Mouse (Mus musculus) embryonic facial prominence, embryonic 14.5 days (tissue): ENCODE measurements around the gene Grk6. TPM values are rescaled to one million over a fixed set of nuclear protein-coding genes. Genes with fewer than 3 reads are reported as not detected.

Experiments
- ATAC-seq: fragments of 200-750 bp; cut with Nextera tagmentation; 2 replicates; pipeline ENCODE4 v1.8.0; 2017; ENCODE audit warnings: low read depth, moderate number of reproducible peaks, moderate TSS enrichment
- DNase-seq: peaks from one replicate; pipeline ENCODE4 v3.0.0-alpha.2; 2015; ENCODE audit warnings: low spot score
- H3K27ac ChIP-seq: fragments of 300-500 bp; sonication (generic); replicated peaks from 2 replicates; pipeline ENCODE4 v1.5.1; 2014; ENCODE audit warnings: low read depth, mild to moderate bottlenecking, low read length, moderate library complexity
- H3K27me3 ChIP-seq: fragments of 300-500 bp; sonication (generic); replicated peaks from 2 replicates; pipeline ENCODE4 v1.6.1; 2014; ENCODE audit warnings: low read length; ENCODE audit not compliant: control insufficient read depth, insufficient read depth
- H3K36me3 ChIP-seq: fragments of 300-500 bp; sonication (generic); 2 replicates; pipeline ENCODE4 v1.6.1; 2014; ENCODE audit warnings: low read length, mixed read lengths; ENCODE audit not compliant: control insufficient read depth, insufficient read depth
- H3K4me1 ChIP-seq: fragments of 300-500 bp; sonication (generic); 2 replicates; pipeline ENCODE4 v1.6.1; 2014; ENCODE audit warnings: antibody characterized with exemption, low read length; ENCODE audit not compliant: control insufficient read depth, insufficient read depth
- H3K4me2 ChIP-seq: fragments of 300-500 bp; sonication (generic); 2 replicates; pipeline ENCODE4 v1.6.1; 2014; ENCODE audit warnings: low read depth, mild to moderate bottlenecking, low read length, moderate library complexity, mixed read lengths
- H3K4me3 ChIP-seq: fragments of 300-500 bp; sonication (generic); 2 replicates; pipeline ENCODE4 v1.5.1; 2014; ENCODE audit warnings: low read depth, mild to moderate bottlenecking, low read length
- H3K9ac ChIP-seq: fragments of 300-500 bp; sonication (generic); 2 replicates; pipeline ENCODE4 v1.6.1; 2014; ENCODE audit warnings: low read depth, mild to moderate bottlenecking, low read length, moderate library complexity, mixed read lengths
- H3K9me3 ChIP-seq: fragments of 300-500 bp; sonication (generic); 2 replicates; pipeline ENCODE4 v1.6.1; 2016; ENCODE audit warnings: low read length; ENCODE audit not compliant: control insufficient read depth
- WGBS: fragments of 180-500 bp; shearing (Covaris S2); extraction: QIAGEN DNeasy Blood & Tissue Kit; methylation state at CpG from one replicate; pipeline ENCODE4 v1.1.7; 2014; 5-methylcytosine and 5-hydroxymethylcytosine counted together
- microRNA-seq: library from miRNA; unstranded; fragments of <30 nt; microRNA quantifications from one replicate; pipeline ENCODE4, GENCODE M21; 2016; ENCODE audit warnings: borderline number of aligned reads
- polyA plus RNA-seq: library from polyadenylated mRNA; unstranded; fragments of >200 nt; fragmentation: Nextera tagmentation; extraction: Ambion mirVana; gene quantifications from 2 replicates; pipeline ENCODE4 v1.2.1, GENCODE M21; 2014

Gene Grk6
- polyA plus RNA-seq, 1 experiment from 2014 or later, result 44.0 TPM

GRCm38 (mm10) chr13:55510332-55510667 is 65.4 kb downstream of the Grk6 start:
- peak overlapping the region; percentile 79 for H3K27ac ChIP-seq
- no peaks in the 10 kb centered on the region for H3K27me3 ChIP-seq
- WGBS, result 34% methylated on average over 3 of the region's 3 CpGs
- H3K4me2 ChIP-seq, result peak overlapping the region; percentile 80
- no peaks in the 10 kb centered on the region for H3K9me3 ChIP-seq
- ATAC-seq (0 out of 2 replicates have a peak, but pooled peaks have one; percentile 0), DNase-seq (peak; percentile 39)
- H3K36me3 ChIP-seq, result peaks cover 52% of the 10 kb centered on the region
- H3K4me3 ChIP-seq, result no peak overlapping the region
- peaks cover 23% of the 10 kb centered on the region for H3K4me1 ChIP-seq
- H3K9ac ChIP-seq, result peak overlapping the region; percentile 17; the same call in 1 of the 2 replicates

Small RNAs within 50 kb of the gene (microRNA-seq; reads per million reads assigned to microRNA genes)
- gene Mir6943, result not detected
- 22.9 reads per million, percentile 35 among the genes with 10 or more reads in this experiment for gene Mir6944
- gene Mir6945, result 1.5 reads per million

Other genes with a start within 250 kb of the Grk6 start
- gene Nsd1, start 235.3 kb upstream of the Grk6 start, polyA plus RNA-seq, result 55.0 and 58.7 TPM in 2 replicates
- 413 and 451 TPM in 2 replicates for gene Prelid1, start 124.6 kb upstream of the Grk6 start, polyA plus RNA-seq
- 92.1 and 102 TPM in 2 replicates for gene Rab24, start 123.1 kb upstream of the Grk6 start, polyA plus RNA-seq
- gene Mxd3, start 115.2 kb upstream of the Grk6 start, polyA plus RNA-seq, result 36.0 and 39.4 TPM in 2 replicates
- 102 and 105 TPM in 2 replicates for gene Lman2, start 82.3 kb upstream of the Grk6 start, polyA plus RNA-seq
- 1.3 and 3.3 TPM in 2 replicates for gene Rgs14, start 75.3 kb upstream of the Grk6 start, polyA plus RNA-seq
- gene Slc34a1, start 46.9 kb upstream of the Grk6 start, polyA plus RNA-seq, result not detected in 2 replicates
- 0.70 TPM in 1 of 2 replicates, not detected in the other for gene Pfn3, start 29.8 kb upstream of the Grk6 start, polyA plus RNA-seq
- gene F12, start 18.3 kb upstream of the Grk6 start, polyA plus RNA-seq, result not detected in 2 replicates
- gene Prr7, start 19.2 kb downstream of the Grk6 start, polyA plus RNA-seq, result 1.9 and 2.7 TPM in 2 replicates
- gene Dbn1, start 43.0 kb downstream of the Grk6 start, polyA plus RNA-seq, result 141 and 167 TPM in 2 replicates
- 194 and 204 TPM in 2 replicates for gene Pdlim7, start 68.6 kb downstream of the Grk6 start, polyA plus RNA-seq
- gene Dok3, start 84.2 kb downstream of the Grk6 start, polyA plus RNA-seq, result 2.5 and 3.8 TPM in 2 replicates
- 56.6 and 69.5 TPM in 2 replicates for gene Ddx41, start 91.6 kb downstream of the Grk6 start, polyA plus RNA-seq
- gene Fam193b, start 126.0 kb downstream of the Grk6 start, polyA plus RNA-seq, result 30.5 and 32.1 TPM in 2 replicates
- 66.2 and 85.4 TPM in 2 replicates for gene Tmed9, start 128.7 kb downstream of the Grk6 start, polyA plus RNA-seq
- 9.3 and 10.3 TPM in 2 replicates for gene B4galt7, start 154.8 kb downstream of the Grk6 start, polyA plus RNA-seq
- gene Caml, start 177.9 kb downstream of the Grk6 start, polyA plus RNA-seq, result 57.7 and 59.8 TPM in 2 replicates
- gene Ddx46, start 190.0 kb downstream of the Grk6 start, polyA plus RNA-seq, result 32.0 and 38.7 TPM in 2 replicates
- gene B230219D22Rik, start 248.1 kb downstream of the Grk6 start, polyA plus RNA-seq, result 57.5 and 60.8 TPM in 2 replicates